Mouse (Mus musculus) frontal cortex, postnatal 14 days (tissue): ENCODE data around the gene Acsf3.
A peak's percentile ranks its signal among the peaks of the same experiment; 100 is the strongest.

Experiments used
- DNase-seq, 2 experiments: peaks; one replicate each; pipeline ENCODE4 v3.0.0; 2022; ENCODE audit warnings: low spot score in 2 of 2

Acsf3 gene

GRCm38 (mm10) chr8:122775285-122776155 is at the start of gene Acsf3:
TSS of gene Acsf3 (plus strand) at chr8:122775486.
- peak; percentile 52 to 62 for DNase-seq

- DNase-seq, result no peak
These were observed 48.5 kb upstream of the Acsf3 start for GRCm38 (mm10) chr8:122726789-122727188.

- no peak for DNase-seq
These were observed 47.9 kb upstream of the Acsf3 start for GRCm38 (mm10) chr8:122727412-122727811.

GRCm38 (mm10) chr8:122728630-122729029 is 46.7 kb upstream of the Acsf3 start:
- DNase-seq, result no peak

- DNase-seq, result no peak
These were observed 40.2 kb upstream of the Acsf3 start for GRCm38 (mm10) chr8:122735110-122735509.

- no peak for DNase-seq
These were observed 39.5 kb upstream of the Acsf3 start for GRCm38 (mm10) chr8:122735542-122736473.

- DNase-seq, result no peak
These were observed 38.7 kb upstream of the Acsf3 start for GRCm38 (mm10) chr8:122736623-122737022.

- DNase-seq, result no peak
These were observed 38.2 kb upstream of the Acsf3 start for GRCm38 (mm10) chr8:122737071-122737470.

GRCm38 (mm10) chr8:122737886-122738285 is 37.4 kb upstream of the Acsf3 start:
- no peak for DNase-seq

GRCm38 (mm10) chr8:122739102-122739725 is 36.1 kb upstream of the Acsf3 start:
- DNase-seq, result no peak

- DNase-seq, result no peak
These were observed 32.8 kb upstream of the Acsf3 start for GRCm38 (mm10) chr8:122742471-122742870.

GRCm38 (mm10) chr8:122745022-122745749 is 30.1 kb upstream of the Acsf3 start:
- DNase-seq, result no peak

- no peak for DNase-seq
These were observed 29.5 kb upstream of the Acsf3 start for GRCm38 (mm10) chr8:122745750-122746275.

GRCm38 (mm10) chr8:122746439-122746838 is 28.8 kb upstream of the Acsf3 start:
- DNase-seq, result no peak

- no peak for DNase-seq
These were observed 27.5 kb upstream of the Acsf3 start for GRCm38 (mm10) chr8:122747825-122748224.

GRCm38 (mm10) chr8:122749333-122749958 is 25.8 kb upstream of the Acsf3 start:
- DNase-seq, result no peak

GRCm38 (mm10) chr8:122751342-122751741 is 23.9 kb upstream of the Acsf3 start:
- no peak for DNase-seq

- DNase-seq, result peak; percentile 58 to 60
These were observed 23.1 kb upstream of the Acsf3 start for GRCm38 (mm10) chr8:122752111-122752721.

- DNase-seq, result no peak
These were observed 16.7 kb upstream of the Acsf3 start for GRCm38 (mm10) chr8:122758597-122758996.

GRCm38 (mm10) chr8:122760116-122760515 is 15.2 kb upstream of the Acsf3 start:
- no peak for DNase-seq
